Mouse (Mus musculus) kidney, postnatal 10 days (tissue): Measurements from ENCODE around the gene Ccdc71l.

ENCODE experiments used
- DNase-seq: peaks from one replicate; pipeline ENCODE4 v3.0.0; 2021; ENCODE audit warnings: mixed read lengths

The Ccdc71l gene

GRCm38 (mm10) chr12:32378528-32379295, at the start of gene Ccdc71l:
Gene Ccdc71l, plus strand, starts transcription at chr12:32378704.
- peak; percentile 92 for DNase-seq

- DNase-seq = no peak
Observed at GRCm38 (mm10) chr12:32339078-32339477, 39.4 kb upstream of the Ccdc71l start.

- no peak for DNase-seq
Observed at GRCm38 (mm10) chr12:32343487-32343886, 35.0 kb upstream of the Ccdc71l start.

- no peak for DNase-seq
Observed at GRCm38 (mm10) chr12:32346121-32346520, 32.4 kb upstream of the Ccdc71l start.

GRCm38 (mm10) chr12:32348493-32348892, 30.0 kb upstream of the Ccdc71l start:
- DNase-seq = no peak

- DNase-seq = no peak
Observed at GRCm38 (mm10) chr12:32351874-32352273, 26.6 kb upstream of the Ccdc71l start.

- DNase-seq = peak; percentile 91
Observed at GRCm38 (mm10) chr12:32379296-32379725, 807 bp downstream of the Ccdc71l start.

GRCm38 (mm10) chr12:32379731-32380130, 1.2 kb downstream of the Ccdc71l start:
- DNase-seq = no peak

- no peak for DNase-seq
Observed at GRCm38 (mm10) chr12:32380457-32380856, 2.0 kb downstream of the Ccdc71l start.

- DNase-seq = no peak
Observed at GRCm38 (mm10) chr12:32381011-32381410, 2.5 kb downstream of the Ccdc71l start.

- DNase-seq = no peak
Observed at GRCm38 (mm10) chr12:32419537-32419936, 41.0 kb downstream of the Ccdc71l start.

GRCm38 (mm10) chr12:32427832-32428231, 49.3 kb downstream of the Ccdc71l start:
- DNase-seq = no peak

- DNase-seq = no peak
Observed at GRCm38 (mm10) chr12:32431004-32431403, 52.5 kb downstream of the Ccdc71l start.
